Mouse (Mus musculus): ENCODE measurements around the gene Ltbp1. TPM values are rescaled to one million over a fixed set of nuclear protein-coding genes. Genes with fewer than 3 reads are reported as not detected.

Ltbp1 gene
- total and polyA plus RNA-seq, 3 experiments = 0.01 to 0.04 TPM; not detected in 1

DNA sequence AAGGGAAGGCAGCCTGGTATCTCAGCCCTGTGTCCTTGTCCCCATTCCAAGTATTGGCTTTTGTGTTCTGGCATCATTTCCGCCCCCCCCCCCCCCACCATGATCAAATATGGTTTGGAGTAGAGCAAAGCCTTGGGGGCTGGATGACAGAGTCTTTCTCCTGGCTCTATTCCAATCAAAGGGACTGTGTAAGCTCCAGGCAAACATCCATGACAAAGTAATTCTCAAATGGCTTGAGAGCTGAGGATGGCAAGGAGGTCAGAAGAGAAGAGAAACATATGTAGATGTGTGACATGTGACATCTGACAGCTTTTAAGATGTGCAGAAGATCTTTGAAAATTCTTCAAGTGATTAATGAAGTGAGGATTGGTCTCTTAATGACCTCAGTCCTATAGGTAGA lies 22.5 kb upstream of the Ltbp1 start:
- no peak for TF ChIP-seq TBP (IDR thresholded peaks at IDR 0.05; ENCODE audit: low read depth, low read length)
- TF ChIP-seq CHD1 (IDR thresholded peaks at IDR 0.05; ENCODE audit: low read depth, low read length) = no peak
- TF ChIP-seq ELF1 (IDR thresholded peaks at IDR 0.05; ENCODE audit: low read depth, low read length) = no peak
- no peak for TF ChIP-seq TAL1 (IDR thresholded peaks at IDR 0.05; ENCODE audit: low read length)
- no peak for TF ChIP-seq UBTF (IDR thresholded peaks at IDR 0.05; ENCODE audit: borderline replicate concordance, insufficient read depth, low read depth, low read length)
- no peak for TF ChIP-seq SIN3A (IDR thresholded peaks at IDR 0.05; ENCODE audit: low read length)
- TF ChIP-seq USF1 (IDR thresholded peaks at IDR 0.05; ENCODE audit: low read depth, low read length) = no peak
- TF ChIP-seq USF2 (IDR thresholded peaks at IDR 0.05; ENCODE audit: borderline replicate concordance in 1 of 2, insufficient read depth in 1 of 2, low read depth in 1 of 2, low read length in 2 of 2) = no peak
- TF ChIP-seq ZC3H11A (IDR thresholded peaks at IDR 0.05; ENCODE audit: low read depth, low read length) = no peak
- no peak for TF ChIP-seq POLR2AphosphoS5 (IDR thresholded peaks at IDR 0.05; ENCODE audit: borderline replicate concordance, low read depth, low read length)
- TF ChIP-seq SMC3 (IDR thresholded peaks at IDR 0.05; ENCODE audit: low read depth, low read length) = no peak
- no peak for TF ChIP-seq BHLHE40 (IDR thresholded peaks at IDR 0.05; ENCODE audit: borderline replicate concordance, low read depth, low read length)
- TF ChIP-seq NRF1 (IDR thresholded peaks at IDR 0.05; ENCODE audit: insufficient read depth, low read depth, low read length, poor library complexity, severe bottlenecking) = no peak
- no peak for TF ChIP-seq CHD2 (IDR thresholded peaks at IDR 0.05; ENCODE audit: low read length)
- no peak for TF ChIP-seq MAX (IDR thresholded peaks at IDR 0.05; ENCODE audit: low read length)
- Histone ChIP-seq H3K79me2 (ENCODE audit: control insufficient read depth, insufficient read depth, low read length, poor library complexity) (no peaks in the 10 kb centered on the region), H3K27me3 (ENCODE audit: control insufficient read depth in 1 of 2, insufficient read depth in 2 of 2, low read length in 2 of 2) (no peaks in the 10 kb centered on the region; a peak in 1 of 4 replicates), H3K36me3 (ENCODE audit: control insufficient read depth in 1 of 2, insufficient read depth in 2 of 2, low read length in 2 of 2) (no peaks in the 10 kb centered on the region), H3K27ac (ENCODE audit: control insufficient read depth, low read depth, low read length) (no peak overlapping the region), H3K9ac (ENCODE audit: control insufficient read depth, low read depth, low read length, poor library complexity, severe bottlenecking) (no peak overlapping the region), H3K9me3 (replicated peaks; ENCODE audit: insufficient read depth, low read length) (no peaks in the 10 kb centered on the region), H3K4me1 (ENCODE audit: control insufficient read depth in 1 of 2, insufficient read depth in 2 of 2, low read length in 2 of 2) (peaks cover 0 to 5% of the 10 kb centered on the region in 2 experiments; a peak in 1 of 4 replicates), H3K4me3 (ENCODE audit: control insufficient read depth in 1 of 2, insufficient read depth in 1 of 2, low read depth in 2 of 2, low read length in 2 of 2) (no peak overlapping the region)
- no peak for DNase-seq (ENCODE audit: low read depth, low spot score)

DNA sequence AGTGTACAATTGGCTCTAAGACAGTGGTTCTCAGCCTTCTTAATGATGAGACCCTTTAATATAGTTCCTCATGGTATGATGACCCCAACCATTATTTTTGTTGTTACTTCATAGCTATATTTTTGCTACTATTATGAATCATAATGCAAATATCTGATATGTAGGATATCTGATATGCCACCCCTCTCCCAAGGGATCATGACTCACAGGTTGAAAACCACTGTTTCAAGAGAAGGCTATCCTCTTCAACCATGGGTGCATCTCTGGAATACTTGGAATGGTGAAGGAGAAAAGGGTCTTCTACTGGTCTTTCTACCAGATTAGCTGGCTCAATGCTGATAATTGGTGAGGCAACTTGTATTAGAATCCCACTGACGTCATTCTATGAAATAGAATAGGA lies 21.3 kb upstream of the Ltbp1 start:
- H3K79me2 ChIP-seq (ENCODE audit: control insufficient read depth, insufficient read depth, low read length, poor library complexity) = no peaks in the 10 kb centered on the region
- H3K27me3 ChIP-seq (ENCODE audit: control insufficient read depth in 1 of 2, insufficient read depth in 2 of 2, low read length in 2 of 2) = no peaks in the 10 kb centered on the region
- H3K36me3 ChIP-seq (ENCODE audit: control insufficient read depth in 1 of 2, insufficient read depth in 2 of 2, low read length in 2 of 2) = no peaks in the 10 kb centered on the region
- H3K4me1 ChIP-seq (ENCODE audit: control insufficient read depth in 1 of 2, insufficient read depth in 2 of 2, low read length in 2 of 2) = peaks cover 0 to 5% of the 10 kb centered on the region in 2 experiments; a peak in 1 of 4 replicates
- no peak overlapping the region for H3K4me3 ChIP-seq (ENCODE audit: control insufficient read depth in 1 of 2, insufficient read depth in 1 of 2, low read depth in 2 of 2, low read length in 2 of 2)
- TF ChIP-seq SIN3A (IDR thresholded peaks at IDR 0.05; ENCODE audit: low read length) (no peak), GATA1 (IDR thresholded peaks at IDR 0.05; ENCODE audit: low read depth, low read length) (no peak), POLR2A (IDR thresholded peaks at IDR 0.05; ENCODE audit: control insufficient read depth in 1 of 2, insufficient read depth in 1 of 2, low read depth in 1 of 2, low read length in 2 of 2, poor library complexity in 1 of 2) (no peak), SMC3 (IDR thresholded peaks at IDR 0.05; ENCODE audit: low read depth, low read length) (no peak), MAFK (IDR thresholded peaks at IDR 0.05; ENCODE audit: borderline replicate concordance, low read depth, low read length) (no peak), MEF2A (IDR thresholded peaks at IDR 0.05; ENCODE audit: extremely low read depth, insufficient replicate concordance, low read depth, low read length, poor library complexity, severe bottlenecking) (no peak), USF1 (IDR thresholded peaks at IDR 0.05; ENCODE audit: low read depth, low read length) (no peak), CHD2 (IDR thresholded peaks at IDR 0.05; ENCODE audit: low read length) (no peak), HCFC1 (IDR thresholded peaks at IDR 0.05; ENCODE audit: low read depth, low read length) (no peak), MAX (IDR thresholded peaks at IDR 0.05; ENCODE audit: low read length) (no peak), POLR2AphosphoS2 (IDR thresholded peaks at IDR 0.05; ENCODE audit: low read length) (no peak), MYB (IDR thresholded peaks at IDR 0.05; ENCODE audit: low read depth, low read length) (no peak), RCOR1 (IDR thresholded peaks at IDR 0.05; ENCODE audit: low read depth, low read length) (no peak), ZC3H11A (IDR thresholded peaks at IDR 0.05; ENCODE audit: low read depth, low read length) (no peak), ZKSCAN1 (IDR thresholded peaks at IDR 0.05; ENCODE audit: low read depth, low read length) (no peak), RAD21 (IDR thresholded peaks at IDR 0.05; ENCODE audit: low read depth, low read length) (no peak), MAZ (IDR thresholded peaks at IDR 0.05; ENCODE audit: low read depth, low read length) (no peak), POLR2AphosphoS5 (IDR thresholded peaks at IDR 0.05; ENCODE audit: borderline replicate concordance, low read depth, low read length) (no peak)
- no peak for DNase-seq (ENCODE audit: low read depth, low spot score)
- H3K27ac ChIP-seq (ENCODE audit: control insufficient read depth, low read depth, low read length) = no peak overlapping the region
- no peaks in the 10 kb centered on the region for H3K9me3 ChIP-seq (replicated peaks; ENCODE audit: insufficient read depth, low read length)
- no peak overlapping the region for H3K9ac ChIP-seq (ENCODE audit: control insufficient read depth, low read depth, low read length, poor library complexity, severe bottlenecking)

Measured in MEL (cell line).